Mouse (Mus musculus): ENCODE results near the gene Gstp3.
"Not testable (repeated sequence)": the region's sequence is repeated elsewhere in the genome, so short reads cannot be mapped to it uniquely, and the experiment has no call there.

Gene Gstp3

GRCm38 (mm10) chr19:4060044-4060898 lies 902 bp upstream of the Gstp3 start:
- DNase-seq: not testable (repeated sequence)

GRCm38 (mm10) chr19:4058581-4058980 lies 788 bp downstream of the Gstp3 start:
- DNase-seq: no peak

- DNase-seq: no peak
Measured at GRCm38 (mm10) chr19:4057962-4058361, 1.4 kb downstream of the Gstp3 start.

GRCm38 (mm10) chr19:4057389-4057788 lies 2.0 kb downstream of the Gstp3 start:
- no peak for DNase-seq

- DNase-seq: no peak
Measured at GRCm38 (mm10) chr19:4056727-4057126, 2.6 kb downstream of the Gstp3 start.

GRCm38 (mm10) chr19:4055947-4056693 lies 3.2 kb downstream of the Gstp3 start:
- no peak for DNase-seq

- peak; percentile 67 for DNase-seq
Measured at GRCm38 (mm10) chr19:4055216-4055946, 4.0 kb downstream of the Gstp3 start.

- no peak for DNase-seq
Measured at GRCm38 (mm10) chr19:4054613-4055012, 4.8 kb downstream of the Gstp3 start.

- no peak for DNase-seq
Measured at GRCm38 (mm10) chr19:4052516-4053030, 6.8 kb downstream of the Gstp3 start.

- DNase-seq: peak; percentile 77
Measured at GRCm38 (mm10) chr19:4051741-4052515, 7.4 kb downstream of the Gstp3 start.

GRCm38 (mm10) chr19:4051016-4051415 lies 8.4 kb downstream of the Gstp3 start:
- DNase-seq: no peak

GRCm38 (mm10) chr19:4049069-4049468 lies 10.3 kb downstream of the Gstp3 start:
- DNase-seq: not testable (repeated sequence)

- peak; percentile 85 for DNase-seq
Measured at GRCm38 (mm10) chr19:4047859-4048258, 11.5 kb downstream of the Gstp3 start.

- no peak for DNase-seq
Measured at GRCm38 (mm10) chr19:4046866-4047254, 12.5 kb downstream of the Gstp3 start.

- peak; percentile 88 for DNase-seq
Measured at GRCm38 (mm10) chr19:4045966-4046865, 13.2 kb downstream of the Gstp3 start, which contains the start of gene Gstp2. Gene Gstp2, minus strand, starts transcription at chr19:4046023.

GRCm38 (mm10) chr19:4044109-4044508 lies 15.3 kb downstream of the Gstp3 start:
- DNase-seq: not testable (repeated sequence)

GRCm38 (mm10) chr19:4042124-4042523 lies 17.2 kb downstream of the Gstp3 start:
- DNase-seq: peak; percentile 28

- not testable (repeated sequence) for DNase-seq
Measured at GRCm38 (mm10) chr19:4041500-4041899, 17.9 kb downstream of the Gstp3 start.

GRCm38 (mm10) chr19:4040941-4041340 lies 18.4 kb downstream of the Gstp3 start:
- not testable (repeated sequence) for DNase-seq

GRCm38 (mm10) chr19:4037788-4038232 lies 21.6 kb downstream of the Gstp3 start, which contains the start of gene Gstp1:
Gene Gstp1, minus strand, starts transcription at chr19:4037985.
- DNase-seq: peak; percentile 90
